Mouse (Mus musculus): ENCODE measurements around the gene Dnajc7. TPM values are rescaled to one million over a fixed set of nuclear protein-coding genes. Genes with fewer than 3 reads are reported as not detected.
A peak's percentile ranks its signal among the peaks of the same experiment; 100 is the strongest.
"Not testable (repeated sequence)": the region's sequence is repeated elsewhere in the genome, so short reads cannot be mapped to it uniquely, and the experiment has no call there.

Gene Dnajc7
- polyA plus RNA-seq, 3 experiments from 2014 or later, result 283 to 389 (median 360) TPM

DNA sequence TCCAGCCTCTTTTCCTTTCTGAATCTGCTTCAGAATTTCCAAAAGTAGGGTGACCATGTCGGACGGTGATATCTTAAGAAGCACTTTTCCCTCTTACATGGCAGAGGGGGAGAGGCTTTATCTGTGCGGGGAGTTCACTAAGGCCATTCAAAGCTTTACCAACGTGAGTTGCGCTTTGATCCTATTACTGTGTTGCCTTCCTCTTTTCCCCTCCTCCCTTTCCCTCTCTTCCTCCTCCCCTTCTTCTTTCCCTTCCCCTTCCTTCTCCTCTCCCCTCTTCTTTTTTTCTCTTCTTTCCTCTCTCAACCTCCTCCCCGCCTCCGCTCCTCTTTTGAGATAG, 74.3 kb downstream of the Dnajc7 start:
- no peak for ATAC-seq

GRCm38 (mm10) chr11:100544832-100545745, 74.9 kb downstream of the Dnajc7 start, which contains the start of gene Ttc25:
Ttc25 (plus strand) TSS chr11:100545607.
- peak; percentile 92 for ATAC-seq

DNA sequence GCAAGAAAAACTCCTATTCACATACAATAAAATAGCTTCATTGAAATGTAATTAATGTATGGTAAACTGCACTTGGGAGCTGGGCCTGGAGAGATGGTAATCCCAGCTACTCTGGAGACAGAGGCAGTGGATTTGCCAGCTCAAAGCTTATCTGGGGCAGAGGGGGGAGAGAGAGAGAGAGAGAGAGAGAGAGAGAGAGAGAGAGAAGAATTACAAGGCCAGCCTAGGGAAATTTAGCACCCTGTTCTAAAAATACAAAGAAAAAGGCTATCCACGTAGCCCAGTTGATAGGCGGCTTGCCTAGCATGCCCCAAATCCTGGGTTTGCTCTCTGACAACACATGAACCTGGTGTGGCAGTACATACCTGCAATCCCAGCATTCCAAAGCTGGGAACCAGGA, 78.4 kb downstream of the Dnajc7 start:
- no peak for ATAC-seq

GRCm38 (mm10) chr11:100540966-100541365, 79.0 kb downstream of the Dnajc7 start:
- no peak for ATAC-seq

GRCm38 (mm10) chr11:100536466-100536865, 83.5 kb downstream of the Dnajc7 start:
- no peak for ATAC-seq

DNA sequence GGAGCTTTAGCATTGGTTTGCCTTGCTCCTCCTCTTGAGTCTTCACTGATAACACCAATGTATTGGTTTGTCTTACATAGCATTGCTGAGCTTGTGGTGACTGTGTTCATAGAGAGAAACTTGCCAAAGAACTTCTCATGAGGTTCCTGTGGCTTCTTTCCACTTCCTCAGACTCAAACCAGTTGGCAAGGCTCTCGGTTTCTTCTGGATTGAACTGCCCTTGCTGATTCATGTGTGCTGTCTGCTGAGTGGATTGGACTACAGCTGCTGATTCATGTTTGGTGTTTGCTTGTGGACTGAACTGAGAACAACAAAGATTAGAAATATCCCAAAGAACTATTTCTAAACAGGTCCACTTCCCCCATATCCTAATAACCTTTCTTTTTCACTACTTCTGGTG, 84.0 kb downstream of the Dnajc7 start:
- no peak for ATAC-seq

DNA sequence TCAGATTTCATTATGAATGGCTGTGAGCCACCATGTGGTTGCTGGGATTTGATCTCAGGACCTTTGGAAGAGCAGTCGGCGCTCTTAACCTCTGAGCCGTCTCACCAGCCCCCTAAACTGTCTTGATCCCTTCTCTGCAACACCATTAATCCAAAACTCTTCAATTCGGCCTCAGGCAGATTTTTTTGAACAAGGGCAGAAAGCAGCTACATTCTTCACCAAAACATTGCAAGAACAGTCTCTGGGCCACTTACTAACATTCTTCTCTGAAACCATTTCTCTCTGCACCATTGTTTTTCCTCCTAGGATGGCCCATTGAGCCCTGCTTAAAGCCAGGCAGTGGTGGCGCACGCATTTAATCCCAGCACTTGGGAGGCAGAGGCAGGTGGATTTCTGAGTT, 85.1 kb downstream of the Dnajc7 start:
- ATAC-seq, result not testable (repeated sequence)

- ATAC-seq, result not testable (repeated sequence)
These were observed 85.6 kb downstream of the Dnajc7 start for GRCm38 (mm10) chr11:100534411-100534810.

- no peak for ATAC-seq
These were observed 86.1 kb downstream of the Dnajc7 start for GRCm38 (mm10) chr11:100533871-100534270.

Other genes starting within 250 kb of the Dnajc7 start
- gene Jup, start 222.4 kb downstream of the Dnajc7 start, polyA plus RNA-seq (2017; shearing (Covaris generic)), result 1 to 10 TPM in 1 of 3 experiments, under 1 TPM in 1, not detected in 1; 0.36 to 1.4 TPM
- gene P3h4, start 205.3 kb downstream of the Dnajc7 start, polyA plus RNA-seq (2017; shearing (Covaris generic)), result under 1 TPM in 1 of 3 experiments, not detected in 2; 0.92 TPM
- gene Fkbp10, start 204.5 kb downstream of the Dnajc7 start, polyA plus RNA-seq (2017; shearing (Covaris generic)), result 1 to 10 TPM in 1 of 3 experiments, not detected in 2; 2.9 TPM
- 100 to 1,000 TPM; 124 to 134 (median 127) TPM for gene Nt5c3b, start 178.4 kb downstream of the Dnajc7 start, polyA plus RNA-seq (2017; shearing (Covaris generic))
- gene Klhl10, start 178.3 kb downstream of the Dnajc7 start, polyA plus RNA-seq (2017; shearing (Covaris generic)), result under 1 TPM in 2 of 3 experiments, not detected in 1; 0.41 to 0.47 TPM
- 1 to 10 TPM; 2.2 to 2.4 (median 2.3) TPM for gene Klhl11, start 147.4 kb downstream of the Dnajc7 start, polyA plus RNA-seq (2017; shearing (Covaris generic))
- 10 to 100 TPM; 72.3 to 78.0 (median 76.2) TPM for gene Acly, start 92.2 kb downstream of the Dnajc7 start, polyA plus RNA-seq (2017; shearing (Covaris generic))
- gene Ttc25, start 74.6 kb downstream of the Dnajc7 start, polyA plus RNA-seq (2017; shearing (Covaris generic)), result under 1 TPM in 2 of 3 experiments, not detected in 1; 0.15 to 0.21 TPM
- gene Cnp, start 45.3 kb downstream of the Dnajc7 start, polyA plus RNA-seq (2017; shearing (Covaris generic)), result 100 to 1,000 TPM; 159 to 192 (median 165) TPM
- 10 to 100 TPM; 24.1 to 32.6 (median 27.2) TPM for gene Nkiras2, start 924 bp downstream of the Dnajc7 start, polyA plus RNA-seq (2017; shearing (Covaris generic))
- gene Zfp385c, start 72.3 kb upstream of the Dnajc7 start, polyA plus RNA-seq (2017; shearing (Covaris generic)), result not detected
- gene Dhx58, start 84.1 kb upstream of the Dnajc7 start, polyA plus RNA-seq (2017; shearing (Covaris generic)), result 10 to 100 TPM; 27.4 to 48.6 (median 29.4) TPM
- gene Kat2a, start 92.3 kb upstream of the Dnajc7 start, polyA plus RNA-seq (2017; shearing (Covaris generic)), result 10 to 100 TPM in 2 of 3 experiments, 1 to 10 TPM in 1; 7.0 to 12.4 (median 12.4) TPM
- 1 to 10 TPM in 1 of 3 experiments, not detected in 2; 1.1 TPM for gene Hspb9, start 93.7 kb upstream of the Dnajc7 start, polyA plus RNA-seq (2017; shearing (Covaris generic))
- 10 to 100 TPM; 24.7 to 54.7 (median 48.7) TPM for gene Rab5c, start 118.0 kb upstream of the Dnajc7 start, polyA plus RNA-seq (2017; shearing (Covaris generic))
- under 1 TPM in 1 of 3 experiments, not detected in 2; 0.47 TPM for gene Kcnh4, start 139.8 kb upstream of the Dnajc7 start, polyA plus RNA-seq (2017; shearing (Covaris generic))
- not detected for gene Hcrt, start 142.8 kb upstream of the Dnajc7 start, polyA plus RNA-seq (2017; shearing (Covaris generic))
- 1 to 10 TPM; 1.7 to 2.6 (median 2.1) TPM for gene Ghdc, start 150.8 kb upstream of the Dnajc7 start, polyA plus RNA-seq (2017; shearing (Covaris generic))
- gene Stat5b, start 230.6 kb upstream of the Dnajc7 start, polyA plus RNA-seq (2017; shearing (Covaris generic)), result 10 to 100 TPM; 25.2 to 40.4 (median 33.7) TPM
- gene Stat5a, start 239.2 kb upstream of the Dnajc7 start, polyA plus RNA-seq (2017; shearing (Covaris generic)), result 10 to 100 TPM; 31.2 to 34.1 (median 31.3) TPM

Measured in inflammation-experienced regulatory T-cells, adult 6 months (primary cell).